Mouse (Mus musculus): ENCODE results near the gene Ugt1a5. TPM values are rescaled to one million over a fixed set of nuclear protein-coding genes. Genes with fewer than 3 reads are reported as not detected.
A peak's percentile ranks its signal among the peaks of the same experiment; 100 is the strongest.

Gene Ugt1a5
- polyA plus RNA-seq, 1 experiment from 2014 or later: not detected

- ATAC-seq (ENCODE audit: low FRiP score): no peak
- Histone ChIP-seq H3K9me3 (ENCODE audit: control insufficient read depth, low read length) (no peaks in the 10 kb centered on the region), H3K4me3 (replicated peaks; ENCODE audit: low read length) (no peak overlapping the region), H3K9ac (no peak overlapping the region), H3K36me3 (replicated peaks; ENCODE audit: control insufficient read depth, insufficient read depth) (no peaks in the 10 kb centered on the region), H3K4me2 (replicated peaks) (no peak overlapping the region), H3K4me1 (replicated peaks; ENCODE audit: control insufficient read depth, insufficient read depth, low read length) (no peaks in the 10 kb centered on the region), H3K27ac (no peak overlapping the region), H3K27me3 (ENCODE audit: control insufficient read depth, insufficient read depth, low read length) (no peaks in the 10 kb centered on the region)
- WGBS: 94% methylated on average over 5 of the region's 5 CpGs
- DNase-seq (ENCODE audit: low spot score): no peak
Measured at GRCm38 (mm10) chr1:88186325-88186935, 20.6 kb downstream of the Ugt1a5 start.

GRCm38 (mm10) chr1:88192136-88192535 lies 26.3 kb downstream of the Ugt1a5 start:
- WGBS: 68% methylated on average over 3 of the region's 3 CpGs

GRCm38 (mm10) chr1:88195687-88196086 lies 29.9 kb downstream of the Ugt1a5 start:
- H3K27ac ChIP-seq: no peak overlapping the region
- H3K36me3 ChIP-seq (replicated peaks; ENCODE audit: control insufficient read depth, insufficient read depth): no peaks in the 10 kb centered on the region
- no peak overlapping the region for H3K4me3 ChIP-seq (replicated peaks; ENCODE audit: low read length)
- no peaks in the 10 kb centered on the region for H3K4me1 ChIP-seq (replicated peaks; ENCODE audit: control insufficient read depth, insufficient read depth, low read length)
- no peak for ATAC-seq (ENCODE audit: low FRiP score)
- no peaks in the 10 kb centered on the region for H3K9me3 ChIP-seq (ENCODE audit: control insufficient read depth, low read length)
- H3K27me3 ChIP-seq (ENCODE audit: control insufficient read depth, insufficient read depth, low read length): no peaks in the 10 kb centered on the region
- 86% methylated on average over 1 of the region's 1 CpGs for WGBS
- no peak overlapping the region for H3K4me2 ChIP-seq (replicated peaks)
- H3K9ac ChIP-seq: no peak overlapping the region
- no peak for DNase-seq (ENCODE audit: low spot score)

More at GRCm38 (mm10) chr1:88192136-88192535, 26.3 kb downstream of the Ugt1a5 start:
- H3K36me3 ChIP-seq (replicated peaks; ENCODE audit: control insufficient read depth, insufficient read depth): no peaks in the 10 kb centered on the region
- H3K27ac ChIP-seq: no peak overlapping the region
- DNase-seq (ENCODE audit: low spot score): no peak
- H3K9me3 ChIP-seq (ENCODE audit: control insufficient read depth, low read length): no peaks in the 10 kb centered on the region
- H3K9ac ChIP-seq: no peak overlapping the region
- H3K4me2 ChIP-seq (replicated peaks): no peak overlapping the region
- H3K27me3 ChIP-seq (ENCODE audit: control insufficient read depth, insufficient read depth, low read length): no peaks in the 10 kb centered on the region
- no peaks in the 10 kb centered on the region for H3K4me1 ChIP-seq (replicated peaks; ENCODE audit: control insufficient read depth, insufficient read depth, low read length)
- no peak for ATAC-seq (ENCODE audit: low FRiP score)
- H3K4me3 ChIP-seq (replicated peaks; ENCODE audit: low read length): no peak overlapping the region

- ATAC-seq (ENCODE audit: low FRiP score): no peak
- no peak overlapping the region for H3K9ac ChIP-seq
- no peaks in the 10 kb centered on the region for H3K36me3 ChIP-seq (replicated peaks; ENCODE audit: control insufficient read depth, insufficient read depth)
- H3K27ac ChIP-seq: no peak overlapping the region
- no peak for DNase-seq (ENCODE audit: low spot score)
- no peaks in the 10 kb centered on the region for H3K9me3 ChIP-seq (ENCODE audit: control insufficient read depth, low read length)
- WGBS: 81% methylated on average over 3 of the region's 3 CpGs
- no peak overlapping the region for H3K4me2 ChIP-seq (replicated peaks)
- no peaks in the 10 kb centered on the region for H3K4me1 ChIP-seq (replicated peaks; ENCODE audit: control insufficient read depth, insufficient read depth, low read length)
- H3K4me3 ChIP-seq (replicated peaks; ENCODE audit: low read length): no peak overlapping the region
- H3K27me3 ChIP-seq (ENCODE audit: control insufficient read depth, insufficient read depth, low read length): no peaks in the 10 kb centered on the region
Measured at GRCm38 (mm10) chr1:88197443-88197842, 31.6 kb downstream of the Ugt1a5 start.

GRCm38 (mm10) chr1:88199996-88200395 lies 34.2 kb downstream of the Ugt1a5 start:
- Histone ChIP-seq H3K36me3 (replicated peaks; ENCODE audit: control insufficient read depth, insufficient read depth) (no peaks in the 10 kb centered on the region), H3K27ac (no peak overlapping the region), H3K4me3 (replicated peaks; ENCODE audit: low read length) (no peak overlapping the region), H3K4me2 (replicated peaks) (no peak overlapping the region), H3K4me1 (replicated peaks; ENCODE audit: control insufficient read depth, insufficient read depth, low read length) (no peaks in the 10 kb centered on the region), H3K9ac (no peak overlapping the region), H3K9me3 (ENCODE audit: control insufficient read depth, low read length) (peaks cover 13% of the 10 kb centered on the region; the same call in 1 of the 2 replicates), H3K27me3 (ENCODE audit: control insufficient read depth, insufficient read depth, low read length) (no peaks in the 10 kb centered on the region)
- DNase-seq (ENCODE audit: low spot score) (no peak), ATAC-seq (ENCODE audit: low FRiP score) (no peak)
- WGBS: 81% methylated on average over 2 of the region's 2 CpGs

GRCm38 (mm10) chr1:88200456-88200855 lies 34.6 kb downstream of the Ugt1a5 start, which contains the start of gene Ugt1a2:
Ugt1a2 (plus strand) TSS chr1:88200601.
- ATAC-seq (ENCODE audit: low FRiP score) (no peak), DNase-seq (ENCODE audit: low spot score) (no peak)
- 89% methylated on average over 7 of the region's 7 CpGs for WGBS
- H3K36me3 ChIP-seq (replicated peaks; ENCODE audit: control insufficient read depth, insufficient read depth): no peaks in the 10 kb centered on the region
- H3K9me3 ChIP-seq (ENCODE audit: control insufficient read depth, low read length): peaks cover 14% of the 10 kb centered on the region; the same call in 1 of the 2 replicates
- no peaks in the 10 kb centered on the region for H3K27me3 ChIP-seq (ENCODE audit: control insufficient read depth, insufficient read depth, low read length)
- H3K4me3 ChIP-seq (replicated peaks; ENCODE audit: low read length): no peak within 1 kb of the TSS
- H3K4me1 ChIP-seq (replicated peaks; ENCODE audit: control insufficient read depth, insufficient read depth, low read length): no peaks in the 10 kb centered on the region
- H3K4me2 ChIP-seq (replicated peaks): no peak within 1 kb of the TSS
- no peak within 1 kb of the TSS for H3K27ac ChIP-seq
- H3K9ac ChIP-seq: no peak within 1 kb of the TSS

- H3K4me1 ChIP-seq (replicated peaks; ENCODE audit: control insufficient read depth, insufficient read depth, low read length): no peaks in the 10 kb centered on the region
- DNase-seq (ENCODE audit: low spot score): peak; percentile 87
- H3K9ac ChIP-seq: peak within 1 kb of the TSS; percentile 62
- peak within 1 kb of the TSS; percentile 18; the same call in 1 of the 2 replicates for H3K27ac ChIP-seq
- H3K9me3 ChIP-seq (ENCODE audit: control insufficient read depth, low read length): peaks cover 17% of the 10 kb centered on the region; the same call in 1 of the 2 replicates
- H3K36me3 ChIP-seq (replicated peaks; ENCODE audit: control insufficient read depth, insufficient read depth): no peaks in the 10 kb centered on the region
- H3K4me3 ChIP-seq (replicated peaks; ENCODE audit: low read length): peak within 1 kb of the TSS; percentile 39
- H3K4me2 ChIP-seq (replicated peaks): peak within 1 kb of the TSS; percentile 67
- 5% methylated on average over 62 of the region's 62 CpGs for WGBS
- peak; percentile 100 for ATAC-seq (ENCODE audit: low FRiP score)
- no peaks in the 10 kb centered on the region for H3K27me3 ChIP-seq (ENCODE audit: control insufficient read depth, insufficient read depth, low read length)
Measured at GRCm38 (mm10) chr1:88205294-88205922, 39.6 kb downstream of the Ugt1a5 start, which contains the start of gene Dnajb3. Dnajb3 (minus strand) TSS chr1:88205782.

- 85% methylated on average over 2 of the region's 2 CpGs for WGBS
- no peak overlapping the region for H3K27ac ChIP-seq
- peaks cover 25% of the 10 kb centered on the region for H3K9me3 ChIP-seq (ENCODE audit: control insufficient read depth, low read length)
- H3K27me3 ChIP-seq (ENCODE audit: control insufficient read depth, insufficient read depth, low read length): no peaks in the 10 kb centered on the region
- no peak overlapping the region for H3K4me2 ChIP-seq (replicated peaks)
- no peaks in the 10 kb centered on the region for H3K4me1 ChIP-seq (replicated peaks; ENCODE audit: control insufficient read depth, insufficient read depth, low read length)
- H3K9ac ChIP-seq: no peak overlapping the region
- no peak overlapping the region for H3K4me3 ChIP-seq (replicated peaks; ENCODE audit: low read length)
- no peaks in the 10 kb centered on the region for H3K36me3 ChIP-seq (replicated peaks; ENCODE audit: control insufficient read depth, insufficient read depth)
- DNase-seq (ENCODE audit: low spot score) (no peak), ATAC-seq (ENCODE audit: low FRiP score) (no peak)
Measured at GRCm38 (mm10) chr1:88206843-88207479, 41.1 kb downstream of the Ugt1a5 start.

- DNase-seq (ENCODE audit: low spot score) (no peak), ATAC-seq (ENCODE audit: low FRiP score) (0 out of 2 replicates have a peak, but pooled peaks have one; percentile 7)
- H3K9me3 ChIP-seq (ENCODE audit: control insufficient read depth, low read length): peaks cover 53% of the 10 kb centered on the region
- H3K9ac ChIP-seq: no peak within 1 kb of the TSS
- H3K27me3 ChIP-seq (ENCODE audit: control insufficient read depth, insufficient read depth, low read length): no peaks in the 10 kb centered on the region
- no peak within 1 kb of the TSS for H3K27ac ChIP-seq
- no peak within 1 kb of the TSS for H3K4me3 ChIP-seq (replicated peaks; ENCODE audit: low read length)
- WGBS: 68% methylated on average over 8 of the region's 8 CpGs
- no peak within 1 kb of the TSS for H3K4me2 ChIP-seq (replicated peaks)
- no peaks in the 10 kb centered on the region for H3K4me1 ChIP-seq (replicated peaks; ENCODE audit: control insufficient read depth, insufficient read depth, low read length)
- no peaks in the 10 kb centered on the region for H3K36me3 ChIP-seq (replicated peaks; ENCODE audit: control insufficient read depth, insufficient read depth)
Measured at GRCm38 (mm10) chr1:88211812-88212211, 46.0 kb downstream of the Ugt1a5 start, which contains the start of gene Ugt1a1. Ugt1a1 (plus strand) TSS chr1:88211959.
